Mouse (Mus musculus): ENCODE results near the gene Plch2. TPM values are rescaled to one million over a fixed set of nuclear protein-coding genes. Genes with fewer than 3 reads are reported as not detected.
A peak's percentile ranks its signal among the peaks of the same experiment; 100 is the strongest.

Plch2 gene
- total RNA-seq (2014; rRNA removed) (32.1 and 42.1 TPM in 2 replicates), polyA plus RNA-seq (2015; fragmentation: Nextera tagmentation; extraction: Ambion mirVana) (11.7 and 17.4 TPM in 2 replicates)

DNA sequence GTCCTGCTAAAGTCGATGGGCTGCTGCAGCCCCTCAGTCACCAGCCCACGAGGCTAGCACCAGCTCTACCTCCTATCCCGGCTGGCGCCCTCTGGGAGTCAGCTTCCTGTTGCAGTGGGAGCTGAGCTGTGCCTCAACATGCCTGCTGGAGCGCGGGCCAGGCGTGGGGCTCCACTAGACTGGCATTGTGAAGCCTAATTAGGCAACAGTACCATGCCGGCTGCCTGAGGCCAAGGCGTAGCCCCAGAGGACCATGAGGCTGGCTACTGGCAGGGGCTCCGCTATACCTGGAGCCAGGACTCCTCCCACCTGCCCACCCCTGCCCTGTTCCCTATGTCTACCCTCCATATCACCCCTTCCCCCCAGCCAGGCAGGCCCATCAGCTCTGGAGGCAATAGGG is at the start of gene Plch2:
Plch2 (minus strand) TSS at position 61 of the 400 bp plus-strand sequence.
- Histone ChIP-seq H3K27me3 (ENCODE audit: insufficient read depth, low read length) (no peaks in the 10 kb centered on the region), H3K4me3 (ENCODE audit: low read depth, low read length) (no peak within 1 kb of the TSS), H3K9ac (no peak within 1 kb of the TSS), H3K9me3 (ENCODE audit: low read length) (no peaks in the 10 kb centered on the region), H3K36me3 (ENCODE audit: insufficient read depth) (no peaks in the 10 kb centered on the region), H3K4me1 (ENCODE audit: insufficient read depth) (no peaks in the 10 kb centered on the region), H3K27ac (ENCODE audit: low read depth, low read length) (no peak within 1 kb of the TSS), H3K4me2 (ENCODE audit: low read depth) (no peak within 1 kb of the TSS)
- WGBS = 34% methylated on average over 10 of the region's 10 CpGs
- DNase-seq = no peak
- ATAC-seq = no peak
- no peak for TF ChIP-seq CTCF (IDR thresholded peaks at IDR 0.05; ENCODE audit: low read depth)

DNA sequence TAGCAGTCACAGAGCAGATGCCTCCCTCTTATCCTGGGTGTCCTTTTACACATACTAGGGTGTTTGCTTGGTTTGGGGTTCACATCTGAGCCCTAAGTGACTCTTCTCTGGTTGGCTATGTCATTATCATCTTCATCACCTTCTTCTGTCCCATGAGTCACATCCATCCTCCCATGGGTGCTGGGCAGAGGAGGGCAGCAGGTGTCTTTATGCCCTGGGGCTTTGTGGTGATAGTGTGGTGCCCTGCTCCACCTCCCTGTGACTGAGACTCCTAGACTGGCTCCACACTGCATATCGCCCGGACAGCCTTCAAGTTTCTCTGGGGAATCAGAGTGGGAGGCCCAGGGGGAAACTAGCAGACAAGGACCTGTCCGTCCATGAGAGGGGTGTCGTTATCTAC is 42.0 kb upstream of the Plch2 start:
- no peak for DNase-seq
- H3K9ac ChIP-seq = no peak overlapping the region
- no peak for TF ChIP-seq CTCF (IDR thresholded peaks at IDR 0.05; ENCODE audit: low read depth)
- no peak for ATAC-seq
- no peak overlapping the region for H3K27ac ChIP-seq (ENCODE audit: low read depth, low read length)
- no peaks in the 10 kb centered on the region for H3K9me3 ChIP-seq (ENCODE audit: low read length)
- no peak overlapping the region for H3K4me2 ChIP-seq (ENCODE audit: low read depth)
- H3K4me3 ChIP-seq (ENCODE audit: low read depth, low read length) = no peak overlapping the region
- H3K36me3 ChIP-seq (ENCODE audit: insufficient read depth) = no peaks in the 10 kb centered on the region
- WGBS = 80% methylated on average over 4 of the region's 4 CpGs
- no peaks in the 10 kb centered on the region for H3K27me3 ChIP-seq (ENCODE audit: insufficient read depth, low read length)
- no peaks in the 10 kb centered on the region for H3K4me1 ChIP-seq (ENCODE audit: insufficient read depth)

DNA sequence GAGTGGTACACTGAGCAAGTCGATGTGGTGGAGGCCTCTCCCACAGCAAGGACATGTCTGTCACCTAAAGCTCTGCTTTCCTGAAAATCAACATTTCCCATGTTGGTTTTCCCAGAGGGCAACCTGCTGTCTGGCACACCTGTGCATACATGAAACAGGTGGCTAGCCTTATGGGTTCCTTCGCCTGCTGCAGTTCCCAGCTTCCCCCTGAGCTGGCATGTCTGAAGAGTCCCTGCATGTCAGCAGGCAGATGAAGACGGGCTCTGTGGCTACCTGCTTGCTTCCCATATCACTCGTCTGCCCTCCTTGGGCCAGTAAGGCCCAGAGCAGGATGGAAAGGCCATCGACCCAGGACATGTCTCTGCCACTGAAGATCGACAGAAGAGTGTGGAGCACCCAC is 40.9 kb upstream of the Plch2 start:
- ATAC-seq = no peak
- TF ChIP-seq CTCF (IDR thresholded peaks at IDR 0.05; ENCODE audit: low read depth) = no peak

DNA sequence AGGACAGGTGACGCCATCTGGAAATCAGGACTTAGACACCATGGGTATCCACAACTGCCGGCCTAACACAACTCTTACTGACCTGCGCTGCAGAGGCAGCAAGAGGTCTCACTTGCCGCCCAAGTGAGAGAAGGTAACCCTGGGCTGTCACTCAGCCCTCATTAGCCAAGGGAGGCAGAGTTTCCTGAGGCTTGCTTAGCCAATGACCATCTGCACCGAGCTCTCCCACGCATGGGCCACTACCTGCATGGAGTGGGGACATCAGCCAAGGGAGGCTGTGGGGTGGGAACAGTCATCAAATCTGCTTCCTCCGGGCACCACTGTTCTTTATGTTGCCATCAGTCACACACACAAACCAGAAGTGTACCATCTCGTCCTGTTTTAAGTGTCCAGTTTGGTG is 39.4 kb upstream of the Plch2 start:
- no peak for ATAC-seq
- H3K9ac ChIP-seq = no peak overlapping the region
- DNase-seq = no peak
- no peak overlapping the region for H3K27ac ChIP-seq (ENCODE audit: low read depth, low read length)
- no peak overlapping the region for H3K4me2 ChIP-seq (ENCODE audit: low read depth)
- 90% methylated on average over 8 of the region's 8 CpGs for WGBS
- TF ChIP-seq CTCF (IDR thresholded peaks at IDR 0.05; ENCODE audit: low read depth) = no peak
- H3K4me1 ChIP-seq (ENCODE audit: insufficient read depth) = no peaks in the 10 kb centered on the region
- H3K27me3 ChIP-seq (ENCODE audit: insufficient read depth, low read length) = no peaks in the 10 kb centered on the region
- H3K36me3 ChIP-seq (ENCODE audit: insufficient read depth) = 0 out of 2 replicates have a peak, but pooled peaks cover 5% of the 10 kb centered on the region
- no peaks in the 10 kb centered on the region for H3K9me3 ChIP-seq (ENCODE audit: low read length)
- no peak overlapping the region for H3K4me3 ChIP-seq (ENCODE audit: low read depth, low read length)

More for the DNA sequence above, 40.9 kb upstream of the Plch2 start:
- Histone ChIP-seq H3K9me3 (ENCODE audit: low read length) (no peaks in the 10 kb centered on the region), H3K4me3 (ENCODE audit: low read depth, low read length) (no peak overlapping the region), H3K36me3 (ENCODE audit: insufficient read depth) (no peaks in the 10 kb centered on the region), H3K27me3 (ENCODE audit: insufficient read depth, low read length) (no peaks in the 10 kb centered on the region), H3K27ac (ENCODE audit: low read depth, low read length) (no peak overlapping the region), H3K9ac (no peak overlapping the region), H3K4me2 (ENCODE audit: low read depth) (no peak overlapping the region), H3K4me1 (ENCODE audit: insufficient read depth) (no peaks in the 10 kb centered on the region)
- DNase-seq = no peak
- 85% methylated on average over 6 of the region's 6 CpGs for WGBS

DNA sequence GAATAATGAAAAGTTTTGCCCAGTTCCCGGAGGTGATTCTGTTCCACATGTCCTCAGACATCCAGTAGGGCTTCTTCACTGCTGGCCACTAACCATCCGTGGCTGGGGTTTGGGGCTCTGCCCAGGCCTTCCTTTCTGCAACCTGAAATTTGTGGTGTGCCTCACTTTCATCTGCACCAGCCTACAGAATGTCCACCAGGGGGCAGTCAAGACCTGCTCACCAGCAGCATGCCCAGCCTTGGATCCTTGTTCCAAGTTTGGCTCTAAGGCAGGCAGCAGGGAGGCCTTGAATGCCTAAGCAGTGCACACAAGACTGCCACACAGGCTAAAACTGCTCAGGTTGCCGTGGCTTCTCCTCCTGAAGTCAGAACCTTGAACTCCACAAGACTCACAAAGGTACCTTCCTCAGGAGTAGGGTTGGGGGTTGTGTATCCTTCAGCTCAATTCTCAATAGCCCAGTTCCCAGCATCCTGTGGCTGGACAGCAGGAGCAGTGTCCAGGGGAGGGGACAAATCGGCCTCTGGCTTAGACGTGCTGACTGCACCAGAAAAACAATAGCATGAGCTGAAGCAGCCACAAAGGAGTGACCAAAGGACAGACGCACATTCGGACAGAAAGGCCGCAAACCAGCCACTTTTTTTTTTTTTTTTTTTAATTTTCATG is 38.8 kb upstream of the Plch2 start:
- no peaks in the 10 kb centered on the region for H3K27me3 ChIP-seq (ENCODE audit: insufficient read depth, low read length)
- no peaks in the 10 kb centered on the region for H3K4me1 ChIP-seq (ENCODE audit: insufficient read depth)
- no peaks in the 10 kb centered on the region for H3K9me3 ChIP-seq (ENCODE audit: low read length)
- H3K4me3 ChIP-seq (ENCODE audit: low read depth, low read length) = no peak overlapping the region
- DNase-seq = peak; percentile 94
- H3K9ac ChIP-seq = no peak overlapping the region
- peaks cover 5% of the 10 kb centered on the region; the same call in 1 of the 2 replicates for H3K36me3 ChIP-seq (ENCODE audit: insufficient read depth)
- 34% methylated on average over 8 of the region's 8 CpGs for WGBS
- H3K27ac ChIP-seq (ENCODE audit: low read depth, low read length) = peak overlapping the region; percentile 40; the same call in 1 of the 2 replicates
- H3K4me2 ChIP-seq (ENCODE audit: low read depth) = no peak overlapping the region
- TF ChIP-seq CTCF (IDR thresholded peaks at IDR 0.05; ENCODE audit: low read depth) = peak; percentile 100
- ATAC-seq = peak; percentile 94

DNA sequence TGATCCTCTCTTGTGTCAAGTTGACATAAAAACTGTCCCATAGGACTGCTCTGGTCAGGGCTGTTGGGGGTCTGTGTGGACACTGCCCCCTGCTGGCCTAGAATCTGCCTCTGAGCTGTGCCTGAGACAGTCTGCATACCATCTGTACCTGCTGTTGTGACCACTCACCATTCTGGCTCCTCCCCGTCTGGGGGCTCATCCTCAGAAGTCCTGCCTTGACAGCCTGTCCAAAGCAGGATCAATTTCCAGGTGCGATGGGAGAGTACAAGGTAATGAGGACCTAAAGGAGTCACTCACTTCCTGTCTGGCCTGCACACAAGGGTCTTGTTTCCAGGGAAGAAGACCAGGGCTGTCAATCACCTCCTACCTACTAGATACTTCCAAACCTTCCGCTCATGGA is 38.0 kb upstream of the Plch2 start:
- no peak overlapping the region for H3K27ac ChIP-seq (ENCODE audit: low read depth, low read length)
- peak; percentile 64 for TF ChIP-seq CTCF (IDR thresholded peaks at IDR 0.05; ENCODE audit: low read depth)
- H3K36me3 ChIP-seq (ENCODE audit: insufficient read depth) = peaks cover 5% of the 10 kb centered on the region; the same call in 1 of the 2 replicates
- WGBS = 73% methylated on average over 3 of the region's 3 CpGs
- no peaks in the 10 kb centered on the region for H3K4me1 ChIP-seq (ENCODE audit: insufficient read depth)
- DNase-seq = no peak
- H3K4me2 ChIP-seq (ENCODE audit: low read depth) = no peak overlapping the region
- no peaks in the 10 kb centered on the region for H3K9me3 ChIP-seq (ENCODE audit: low read length)
- no peak overlapping the region for H3K4me3 ChIP-seq (ENCODE audit: low read depth, low read length)
- no peaks in the 10 kb centered on the region for H3K27me3 ChIP-seq (ENCODE audit: insufficient read depth, low read length)
- ATAC-seq = no peak
- no peak overlapping the region for H3K9ac ChIP-seq

DNA sequence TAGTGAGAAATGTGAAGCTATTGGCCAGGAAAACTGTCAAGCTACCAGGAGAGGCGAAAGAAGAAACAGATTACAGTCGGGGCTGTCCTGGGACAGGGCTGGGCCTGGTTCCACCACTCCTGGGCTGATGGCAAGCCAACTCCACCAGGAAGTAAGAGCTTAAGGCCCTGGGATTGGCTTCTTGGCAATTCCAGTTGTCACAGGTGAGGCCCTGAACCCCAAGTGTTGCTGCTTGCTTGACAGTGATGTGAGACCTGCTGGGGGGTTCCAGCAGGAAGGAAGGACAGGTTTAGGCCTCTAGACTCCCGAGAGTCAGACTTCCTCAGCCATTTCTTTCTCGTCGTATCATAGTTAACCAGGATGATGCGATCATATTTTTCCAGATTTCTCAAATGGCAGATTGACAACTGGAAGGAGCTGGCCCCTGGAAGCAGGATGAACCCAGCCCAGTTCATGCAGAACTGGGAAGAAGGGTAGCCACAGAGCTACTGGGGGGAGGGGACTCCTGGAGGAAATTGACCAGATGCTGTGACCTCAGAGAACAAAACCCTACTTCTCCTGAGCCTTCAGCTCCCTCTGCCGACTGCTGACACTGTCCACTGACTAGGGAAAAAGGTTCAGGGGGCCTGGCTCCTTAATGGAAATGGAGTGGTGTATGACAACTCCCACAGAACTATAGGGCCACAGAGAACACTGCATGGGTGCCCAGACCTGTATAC is 37.0 kb upstream of the Plch2 start:
- WGBS = 84% methylated on average over 7 of the region's 7 CpGs
- Histone ChIP-seq H3K9ac (no peak overlapping the region), H3K4me1 (ENCODE audit: insufficient read depth) (no peaks in the 10 kb centered on the region), H3K4me3 (ENCODE audit: low read depth, low read length) (no peak overlapping the region), H3K9me3 (ENCODE audit: low read length) (no peaks in the 10 kb centered on the region), H3K27ac (ENCODE audit: low read depth, low read length) (no peak overlapping the region), H3K27me3 (ENCODE audit: insufficient read depth, low read length) (no peaks in the 10 kb centered on the region), H3K4me2 (ENCODE audit: low read depth) (no peak overlapping the region), H3K36me3 (ENCODE audit: insufficient read depth) (peaks cover 5% of the 10 kb centered on the region; the same call in 1 of the 2 replicates)
- DNase-seq = no peak
- no peak for ATAC-seq
- no peak for TF ChIP-seq CTCF (IDR thresholded peaks at IDR 0.05; ENCODE audit: low read depth)
